Mouse (Mus musculus): ENCODE results near the gene Derl2. TPM values are rescaled to one million over a fixed set of nuclear protein-coding genes. Genes with fewer than 3 reads are reported as not detected.

The Derl2 gene
- polyA plus RNA-seq, 1 experiment from 2014 or later, result 77.4 TPM

GRCm38 (mm10) chr11:70964222-70964907 lies 55.3 kb downstream of the Derl2 start:
- no peak overlapping the region for H3K4me3 ChIP-seq (ENCODE audit: low read depth, low read length)
- H3K27me3 ChIP-seq (replicated peaks; ENCODE audit: control insufficient read depth, insufficient read depth, low read length), result no peaks in the 10 kb centered on the region
- H3K9me3 ChIP-seq (ENCODE audit: control insufficient read depth), result no peaks in the 10 kb centered on the region
- no peaks in the 10 kb centered on the region for H3K4me1 ChIP-seq (replicated peaks; ENCODE audit: control insufficient read depth, insufficient read depth, low read length)
- H3K4me2 ChIP-seq (replicated peaks; ENCODE audit: low read depth), result no peak overlapping the region
- no peak for ATAC-seq
- no peak overlapping the region for H3K9ac ChIP-seq (ENCODE audit: low read depth, low read length)
- peaks cover 61% of the 10 kb centered on the region for H3K36me3 ChIP-seq (ENCODE audit: control insufficient read depth, insufficient read depth)
- WGBS, result 78% methylated on average over 4 of the region's 4 CpGs
- H3K27ac ChIP-seq (ENCODE audit: low read depth, low read length), result no peak overlapping the region
- no peak for TF ChIP-seq CTCF (IDR thresholded peaks at IDR 0.05; ENCODE audit: low read depth)

GRCm38 (mm10) chr11:70960786-70961554 lies 58.7 kb downstream of the Derl2 start:
- Histone ChIP-seq H3K27ac (ENCODE audit: low read depth, low read length) (no peak overlapping the region), H3K9ac (ENCODE audit: low read depth, low read length) (no peak overlapping the region), H3K4me2 (replicated peaks; ENCODE audit: low read depth) (no peak overlapping the region), H3K36me3 (ENCODE audit: control insufficient read depth, insufficient read depth) (peaks cover 85% of the 10 kb centered on the region), H3K27me3 (replicated peaks; ENCODE audit: control insufficient read depth, insufficient read depth, low read length) (no peaks in the 10 kb centered on the region), H3K4me3 (ENCODE audit: low read depth, low read length) (no peak overlapping the region), H3K9me3 (ENCODE audit: control insufficient read depth) (no peaks in the 10 kb centered on the region), H3K4me1 (replicated peaks; ENCODE audit: control insufficient read depth, insufficient read depth, low read length) (no peaks in the 10 kb centered on the region)
- WGBS, result 90% methylated on average over 5 of the region's 5 CpGs
- no peak for TF ChIP-seq CTCF (IDR thresholded peaks at IDR 0.05; ENCODE audit: low read depth)
- ATAC-seq, result no peak

Other genes starting within 250 kb of the Derl2 start
- 1.9 and 2.0 TPM in 2 replicates for gene Scimp, start 207.3 kb downstream of the Derl2 start, polyA plus RNA-seq (2015; fragmentation: Nextera tagmentation; extraction: Ambion mirVana)
- gene Rabep1, start 175.1 kb downstream of the Derl2 start, polyA plus RNA-seq (2015; fragmentation: Nextera tagmentation; extraction: Ambion mirVana), result 90.9 and 104 TPM in 2 replicates
- gene Nup88, start 49.9 kb downstream of the Derl2 start, polyA plus RNA-seq (2015; fragmentation: Nextera tagmentation; extraction: Ambion mirVana), result 35.8 and 37.3 TPM in 2 replicates
- 42.8 and 49.3 TPM in 2 replicates for gene Rpain, start 49.6 kb downstream of the Derl2 start, polyA plus RNA-seq (2015; fragmentation: Nextera tagmentation; extraction: Ambion mirVana)
- gene C1qbp, start 36.8 kb downstream of the Derl2 start, polyA plus RNA-seq (2015; fragmentation: Nextera tagmentation; extraction: Ambion mirVana), result 137 and 145 TPM in 2 replicates
- 3.5 and 3.6 TPM in 2 replicates for gene Dhx33, start 15.4 kb downstream of the Derl2 start, polyA plus RNA-seq (2015; fragmentation: Nextera tagmentation; extraction: Ambion mirVana)
- 10.3 and 11.2 TPM in 2 replicates for gene Mis12, start 230 bp downstream of the Derl2 start, polyA plus RNA-seq (2015; fragmentation: Nextera tagmentation; extraction: Ambion mirVana)
- 17.6 and 20.4 TPM in 2 replicates for gene 6330403K07Rik, start 13.7 kb upstream of the Derl2 start, polyA plus RNA-seq (2015; fragmentation: Nextera tagmentation; extraction: Ambion mirVana)
- gene Nlrp1a, start 124.9 kb upstream of the Derl2 start, polyA plus RNA-seq (2015; fragmentation: Nextera tagmentation; extraction: Ambion mirVana), result 0.05 TPM in 2 replicates
- 0.10 and 0.18 TPM in 2 replicates for gene Nlrp1b, start 210.9 kb upstream of the Derl2 start, polyA plus RNA-seq (2015; fragmentation: Nextera tagmentation; extraction: Ambion mirVana)

Measured in intestine, postnatal 0 days (tissue).